Mouse (Mus musculus) forebrain, embryonic 15.5 days (tissue): ENCODE measurements around the gene Sh3bp5. TPM values are rescaled to one million over a fixed set of nuclear protein-coding genes. Genes with fewer than 3 reads are reported as not detected.

Experiments
- ATAC-seq: fragments of 200-750 bp; cut with Nextera tagmentation; replicated peaks from 2 replicates; pipeline ENCODE4 v1.8.0; 2017; ENCODE audit warnings: mild to moderate bottlenecking, moderate TSS enrichment, moderate library complexity
- H3K27ac ChIP-seq: fragments of 300-500 bp; sonication (generic); replicated peaks from 2 replicates; pipeline ENCODE4 v1.5.1; 2015; ENCODE audit warnings: mild to moderate bottlenecking, inconsistent platforms
- H3K27me3 ChIP-seq: fragments of 300-500 bp; sonication (generic); 2 replicates; pipeline ENCODE4 v1.6.1; 2015; ENCODE audit warnings: inconsistent platforms
- H3K36me3 ChIP-seq: fragments of 300-500 bp; sonication (generic); 2 replicates; pipeline ENCODE4 v1.6.1; 2015; ENCODE audit warnings: mild to moderate bottlenecking, inconsistent platforms
- H3K4me1 ChIP-seq: fragments of 300-500 bp; sonication (generic); 2 replicates; pipeline ENCODE4 v1.6.1; 2015; ENCODE audit warnings: inconsistent platforms
- H3K4me2 ChIP-seq: fragments of 300-500 bp; sonication (generic); replicated peaks from 2 replicates; pipeline ENCODE4 v1.6.1; 2015; ENCODE audit warnings: mild to moderate bottlenecking, inconsistent platforms
- H3K4me3 ChIP-seq: fragments of 300-500 bp; sonication (generic); 2 replicates; pipeline ENCODE4 v1.5.1; 2015; ENCODE audit warnings: mild to moderate bottlenecking, inconsistent platforms
- H3K9ac ChIP-seq: fragments of 300-500 bp; sonication (generic); replicated peaks from 2 replicates; pipeline ENCODE4 v1.6.1; 2015; ENCODE audit warnings: mild to moderate bottlenecking, inconsistent platforms
- H3K9me3 ChIP-seq: fragments of 300-500 bp; sonication (generic); 2 replicates; pipeline ENCODE4 v1.6.1; 2016; ENCODE audit warnings: inconsistent platforms
- WGBS: fragments of 180-500 bp; shearing (Covaris S2); methylation state at CpG from one replicate; pipeline ENCODE4 v1.1.7; 2015; ENCODE audit warnings: mixed read lengths; 5-methylcytosine and 5-hydroxymethylcytosine counted together
- polyA plus RNA-seq: library from polyadenylated mRNA; unstranded; fragments of >200 nt; fragmentation: Nextera tagmentation; extraction: Ambion mirVana; gene quantifications from 2 replicates; pipeline ENCODE4 v1.2.1, GENCODE M21; 2015

Sh3bp5 gene
- polyA plus RNA-seq, 1 experiment from 2014 or later, result 115 TPM

GRCm38 (mm10) chr14:31448994-31449393 lies 13.1 kb upstream of the Sh3bp5 start:
- 81% methylated on average over 5 of the region's 5 CpGs for WGBS
- Histone ChIP-seq H3K4me2 (no peak overlapping the region), H3K27ac (no peak overlapping the region), H3K9ac (no peak overlapping the region), H3K4me1 (no peaks in the 10 kb centered on the region), H3K4me3 (no peak overlapping the region), H3K36me3 (no peaks in the 10 kb centered on the region), H3K9me3 (no peaks in the 10 kb centered on the region), H3K27me3 (no peaks in the 10 kb centered on the region)
- no peak for ATAC-seq

GRCm38 (mm10) chr14:31443616-31444015 lies 7.7 kb upstream of the Sh3bp5 start:
- no peak overlapping the region for H3K4me2 ChIP-seq
- no peak overlapping the region for H3K27ac ChIP-seq
- WGBS, result 69% methylated on average over 6 of the region's 6 CpGs
- H3K9me3 ChIP-seq, result no peaks in the 10 kb centered on the region
- H3K4me1 ChIP-seq, result no peaks in the 10 kb centered on the region
- H3K9ac ChIP-seq, result no peak overlapping the region
- no peak overlapping the region for H3K4me3 ChIP-seq
- no peak for ATAC-seq
- H3K36me3 ChIP-seq, result no peaks in the 10 kb centered on the region
- no peaks in the 10 kb centered on the region for H3K27me3 ChIP-seq

GRCm38 (mm10) chr14:31440725-31441124 lies 4.8 kb upstream of the Sh3bp5 start:
- ATAC-seq, result no peak
- Histone ChIP-seq H3K4me3 (no peak overlapping the region), H3K9ac (no peak overlapping the region), H3K9me3 (no peaks in the 10 kb centered on the region), H3K4me1 (peaks cover 7% of the 10 kb centered on the region; the same call in 1 of the 2 replicates), H3K27me3 (no peaks in the 10 kb centered on the region), H3K27ac (no peak overlapping the region), H3K4me2 (no peak overlapping the region), H3K36me3 (no peaks in the 10 kb centered on the region)
- WGBS, result 85% methylated on average over 6 of the region's 6 CpGs

GRCm38 (mm10) chr14:31440230-31440629 lies 4.4 kb upstream of the Sh3bp5 start:
- no peak for ATAC-seq
- Histone ChIP-seq H3K4me2 (no peak overlapping the region), H3K36me3 (no peaks in the 10 kb centered on the region), H3K27me3 (no peaks in the 10 kb centered on the region), H3K27ac (no peak overlapping the region), H3K9me3 (no peaks in the 10 kb centered on the region), H3K4me1 (peaks cover 7% of the 10 kb centered on the region; the same call in 1 of the 2 replicates), H3K4me3 (no peak overlapping the region), H3K9ac (no peak overlapping the region)
- WGBS, result 42% methylated on average over 3 of the region's 3 CpGs

GRCm38 (mm10) chr14:31439279-31439678 lies 3.4 kb upstream of the Sh3bp5 start:
- WGBS, result 86% methylated on average over 11 of the region's 11 CpGs
- H3K9me3 ChIP-seq, result no peaks in the 10 kb centered on the region
- no peak for ATAC-seq

GRCm38 (mm10) chr14:31437826-31438529 lies 2.1 kb upstream of the Sh3bp5 start:
- Histone ChIP-seq H3K4me3 (no peak overlapping the region), H3K9me3 (no peaks in the 10 kb centered on the region), H3K9ac (no peak overlapping the region), H3K4me1 (peaks cover 23% of the 10 kb centered on the region), H3K4me2 (no peak overlapping the region), H3K27me3 (no peaks in the 10 kb centered on the region), H3K36me3 (no peaks in the 10 kb centered on the region), H3K27ac (no peak overlapping the region)
- WGBS, result 69% methylated on average over 8 of the region's 8 CpGs
- ATAC-seq, result no peak

More at GRCm38 (mm10) chr14:31439279-31439678, 3.4 kb upstream of the Sh3bp5 start:
- peaks cover 10% of the 10 kb centered on the region for H3K4me1 ChIP-seq
- no peaks in the 10 kb centered on the region for H3K27me3 ChIP-seq
- H3K4me3 ChIP-seq, result no peak overlapping the region
- no peaks in the 10 kb centered on the region for H3K36me3 ChIP-seq
- no peak overlapping the region for H3K4me2 ChIP-seq
- no peak overlapping the region for H3K27ac ChIP-seq
- no peak overlapping the region for H3K9ac ChIP-seq

- Histone ChIP-seq H3K27ac (peak overlapping the region; percentile 93), H3K9me3 (no peaks in the 10 kb centered on the region), H3K9ac (peak overlapping the region; percentile 92), H3K4me1 (peaks cover 28% of the 10 kb centered on the region), H3K36me3 (no peaks in the 10 kb centered on the region), H3K27me3 (no peaks in the 10 kb centered on the region), H3K4me2 (peak overlapping the region; percentile 79), H3K4me3 (peak overlapping the region; percentile 86)
- under 1% methylated on average over 53 of the region's 53 CpGs for WGBS
- ATAC-seq, result peak; percentile 82
These were observed 611 bp downstream of the Sh3bp5 start for GRCm38 (mm10) chr14:31435018-31435915.

- Histone ChIP-seq H3K4me1 (peaks cover 29% of the 10 kb centered on the region), H3K9ac (peak overlapping the region; percentile 92), H3K36me3 (no peaks in the 10 kb centered on the region), H3K9me3 (no peaks in the 10 kb centered on the region), H3K4me3 (peak overlapping the region; percentile 86), H3K27me3 (no peaks in the 10 kb centered on the region), H3K4me2 (peak overlapping the region; percentile 79), H3K27ac (no peak overlapping the region)
- no peak for ATAC-seq
- WGBS, result 66% methylated on average over 5 of the region's 5 CpGs
These were observed 1.5 kb downstream of the Sh3bp5 start for GRCm38 (mm10) chr14:31434426-31434825.

- Histone ChIP-seq H3K9ac (peak overlapping the region; percentile 92), H3K27me3 (no peaks in the 10 kb centered on the region), H3K4me3 (peak overlapping the region; percentile 86), H3K36me3 (no peaks in the 10 kb centered on the region), H3K27ac (no peak overlapping the region), H3K9me3 (no peaks in the 10 kb centered on the region), H3K4me2 (peak overlapping the region; percentile 79), H3K4me1 (peaks cover 34% of the 10 kb centered on the region)
- WGBS, result 46% methylated on average over 7 of the region's 7 CpGs
- ATAC-seq, result no peak
These were observed 2.0 kb downstream of the Sh3bp5 start for GRCm38 (mm10) chr14:31433851-31434360.

GRCm38 (mm10) chr14:31433126-31433525 lies 2.8 kb downstream of the Sh3bp5 start:
- Histone ChIP-seq H3K27me3 (no peaks in the 10 kb centered on the region), H3K4me1 (peaks cover 40% of the 10 kb centered on the region), H3K36me3 (no peaks in the 10 kb centered on the region), H3K9me3 (no peaks in the 10 kb centered on the region), H3K4me3 (no peak overlapping the region; the same call in 1 of the 2 replicates), H3K4me2 (0 out of 2 replicates have a peak overlapping the region, but pooled peaks have one; percentile 79), H3K9ac (no peak overlapping the region), H3K27ac (no peak overlapping the region)
- WGBS, result 82% methylated on average over 5 of the region's 5 CpGs
- no peak for ATAC-seq

GRCm38 (mm10) chr14:31432424-31432823 lies 3.5 kb downstream of the Sh3bp5 start:
- Histone ChIP-seq H3K27me3 (no peaks in the 10 kb centered on the region), H3K36me3 (0 out of 2 replicates have a peak, but pooled peaks cover 1% of the 10 kb centered on the region), H3K9me3 (no peaks in the 10 kb centered on the region), H3K4me3 (no peak overlapping the region), H3K9ac (no peak overlapping the region), H3K4me2 (no peak overlapping the region), H3K27ac (no peak overlapping the region), H3K4me1 (peaks cover 40% of the 10 kb centered on the region)
- ATAC-seq, result no peak
- WGBS, result 58% methylated on average over 4 of the region's 4 CpGs

- Histone ChIP-seq H3K4me2 (no peak overlapping the region), H3K27me3 (no peaks in the 10 kb centered on the region), H3K9ac (no peak overlapping the region), H3K4me1 (peaks cover 40% of the 10 kb centered on the region), H3K4me3 (no peak overlapping the region), H3K27ac (no peak overlapping the region), H3K9me3 (no peaks in the 10 kb centered on the region), H3K36me3 (peaks cover 7% of the 10 kb centered on the region; the same call in 1 of the 2 replicates)
- ATAC-seq, result no peak
- 89% methylated on average over 3 of the region's 3 CpGs for WGBS
These were observed 4.0 kb downstream of the Sh3bp5 start for GRCm38 (mm10) chr14:31431789-31432330.
